Mouse (Mus musculus) small intestine, adult 2 months (tissue): ENCODE results near the gene Adssl1. TPM values are rescaled to one million over a fixed set of nuclear protein-coding genes. Genes with fewer than 3 reads are reported as not detected.

Experiments
- H3K27ac ChIP-seq: fragments of 200-500 bp; 2 replicates; pipeline ENCODE4 v1.5.1; 2012; ENCODE audit warnings: low read depth, low read length, control low read depth, inconsistent platforms; ENCODE audit not compliant: insufficient read depth
- H3K27me3 ChIP-seq: fragments of 200-500 bp; 2 replicates; pipeline ENCODE4 v1.6.1; 2012; ENCODE audit warnings: mild to moderate bottlenecking, moderate library complexity, low read length, inconsistent platforms; ENCODE audit not compliant: control insufficient read depth, insufficient read depth
- H3K36me3 ChIP-seq: fragments of 200-500 bp; 2 replicates; pipeline ENCODE4 v1.6.1; 2012; ENCODE audit warnings: mild to moderate bottlenecking, low read length, control low read depth, inconsistent platforms; ENCODE audit not compliant: control insufficient read depth, insufficient read depth
- H3K4me1 ChIP-seq: fragments of 200-500 bp; 2 replicates; pipeline ENCODE4 v1.6.1; 2012; ENCODE audit warnings: low read length, inconsistent platforms, mixed read lengths; ENCODE audit not compliant: control insufficient read depth, insufficient read depth, insufficient read length
- H3K4me3 ChIP-seq: fragments of 200-500 bp; 2 replicates; pipeline ENCODE4 v1.5.1; 2012; ENCODE audit warnings: low read depth, mild to moderate bottlenecking, control low read depth, inconsistent platforms, low read length, moderate library complexity
- CTCF ChIP-seq: fragments of 200-500 bp; IDR thresholded peaks from 2 replicates; pipeline ENCODE4 v1.5.1; 2012; ENCODE audit warnings: low read depth, mild to moderate bottlenecking, control low read depth, inconsistent platforms, low read length, moderate library complexity, mixed read lengths; ENCODE audit not compliant: insufficient replicate concordance, insufficient read length; ENCODE audit errors: extremely low read depth
- POLR2A ChIP-seq: fragments of 200-500 bp; IDR thresholded peaks from 2 replicates; pipeline ENCODE4 v1.6.1; 2012; ENCODE audit warnings: low read depth, mild to moderate bottlenecking, control low read depth, inconsistent platforms, low read length, moderate library complexity
- WGBS: fragments of 180-500 bp; shearing (Covaris S2); methylation state at CpG from one replicate; pipeline ENCODE4 v1.1.7; 2018; 5-methylcytosine and 5-hydroxymethylcytosine counted together
- polyA plus RNA-seq: library from polyadenylated mRNA; depleted of rRNA; stranded (reverse); fragments of >200 nt; gene quantifications from 2 replicates; pipeline ENCODE4 v1.2.3, GENCODE M21; 2012

The Adssl1 gene
- polyA plus RNA-seq, 1 experiment = 5.6 TPM

DNA sequence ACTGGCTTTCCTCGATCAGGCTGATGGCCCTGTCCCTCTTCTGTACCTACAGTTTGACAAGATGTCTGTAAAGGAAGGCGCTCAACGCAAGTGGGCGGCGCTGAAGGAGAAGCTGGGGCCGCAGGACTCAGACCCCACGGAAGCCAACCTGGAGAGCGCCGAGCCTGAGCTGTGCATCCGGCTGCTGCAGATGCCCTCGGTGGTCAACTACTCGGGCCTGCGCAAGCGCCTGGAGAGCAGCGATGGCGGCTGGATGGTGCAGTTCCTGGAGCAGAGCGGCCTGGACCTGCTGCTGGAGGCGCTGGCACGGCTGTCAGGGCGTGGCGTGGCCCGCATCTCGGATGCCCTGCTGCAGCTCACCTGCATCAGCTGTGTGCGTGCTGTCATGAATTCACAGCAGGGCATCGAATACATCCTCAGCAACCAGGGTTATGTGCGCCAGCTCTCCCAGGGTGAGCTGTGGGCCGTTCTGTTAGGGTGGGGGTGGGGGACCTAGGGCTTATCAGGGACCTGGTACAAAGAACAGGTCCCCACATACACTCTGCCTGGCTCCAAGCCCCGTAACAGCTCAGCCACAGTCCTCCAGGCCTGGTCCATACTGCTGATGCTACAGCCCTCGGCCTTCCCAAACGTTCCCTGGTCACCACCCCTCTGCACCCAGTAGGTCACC lies 19.8 kb upstream of the Adssl1 start:
- Histone ChIP-seq H3K27me3 (no peaks in the 10 kb centered on the region), H3K27ac (no peak overlapping the region), H3K4me1 (no peaks in the 10 kb centered on the region), H3K4me3 (no peak overlapping the region), H3K36me3 (no peaks in the 10 kb centered on the region)
- TF ChIP-seq POLR2A (no peak), CTCF (no peak)
- WGBS = 85% methylated on average over 30 of the region's 30 CpGs

DNA sequence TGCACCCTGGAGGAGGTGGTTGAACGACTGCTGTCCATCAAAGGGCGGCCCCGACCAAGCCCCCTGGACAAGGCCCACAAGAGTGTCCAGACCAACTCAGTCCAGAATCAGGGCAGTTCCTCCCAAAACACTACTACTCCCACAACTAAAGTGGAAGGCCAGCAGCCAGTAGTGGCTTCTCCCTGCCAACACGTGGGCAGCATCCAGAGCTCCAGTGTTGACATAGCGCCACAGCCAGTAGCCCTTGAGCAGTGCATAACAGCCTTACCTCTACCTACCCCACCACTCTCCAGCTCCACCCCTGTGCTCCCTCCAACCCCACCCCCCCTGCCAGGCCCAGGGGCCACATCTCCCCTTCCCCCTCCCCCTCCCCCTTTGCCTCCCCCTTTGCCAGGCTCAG lies 15.8 kb upstream of the Adssl1 start:
- Histone ChIP-seq H3K4me3 (no peak overlapping the region), H3K4me1 (no peaks in the 10 kb centered on the region), H3K27me3 (no peaks in the 10 kb centered on the region), H3K36me3 (0 out of 2 replicates have a peak, but pooled peaks cover 2% of the 10 kb centered on the region), H3K27ac (no peak overlapping the region)
- no peak for TF ChIP-seq CTCF
- no peak for TF ChIP-seq POLR2A
- 77% methylated on average over 5 of the region's 5 CpGs for WGBS

DNA sequence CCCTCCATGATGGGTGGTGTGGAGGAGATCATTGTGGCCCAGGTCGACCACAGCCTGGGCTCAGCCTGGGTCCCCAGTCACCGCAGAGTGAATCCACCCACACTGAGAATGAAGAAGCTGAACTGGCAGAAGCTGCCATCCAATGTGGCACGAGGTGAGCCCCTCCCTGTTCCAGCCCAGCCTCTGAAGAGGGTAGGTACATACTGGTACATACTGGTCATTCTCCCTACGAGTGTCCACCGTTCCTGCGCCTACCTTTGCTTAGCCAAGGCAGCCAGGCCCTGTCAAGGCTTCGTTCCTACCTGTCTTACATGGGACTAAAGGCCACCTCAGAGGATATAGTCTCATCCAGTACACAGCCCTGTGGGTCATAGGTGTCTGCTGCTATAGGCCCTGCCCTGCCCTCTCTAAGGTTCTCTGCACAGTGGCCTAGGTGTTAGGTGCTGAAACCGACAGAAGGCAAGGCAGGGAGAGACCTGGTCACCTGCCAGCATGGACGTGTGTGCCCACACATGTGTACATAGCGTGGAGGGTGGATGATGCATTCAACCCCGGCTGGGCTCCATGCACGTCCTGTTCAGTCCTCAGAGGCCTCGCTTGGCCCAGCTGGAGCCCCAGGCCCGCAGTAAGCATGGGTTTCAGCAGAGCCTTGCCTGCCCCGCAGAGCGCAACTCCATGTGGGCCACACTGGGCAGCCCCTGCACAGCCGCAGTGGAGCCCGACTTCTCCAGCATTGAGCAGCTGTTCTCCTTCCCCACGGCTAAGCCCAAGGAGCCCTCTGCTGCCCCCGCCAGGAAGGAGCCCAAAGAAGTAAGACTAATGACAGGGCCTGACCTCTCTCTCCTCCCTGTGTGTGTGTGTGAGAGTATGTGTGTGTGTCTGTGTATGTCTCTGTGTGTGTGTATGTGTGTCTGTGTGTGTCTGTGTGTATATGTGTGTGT lies 14.9 kb upstream of the Adssl1 start:
- no peaks in the 10 kb centered on the region for H3K4me1 ChIP-seq
- no peak overlapping the region for H3K4me3 ChIP-seq
- no peaks in the 10 kb centered on the region for H3K27me3 ChIP-seq
- TF ChIP-seq CTCF (no peak), POLR2A (no peak)
- WGBS = 73% methylated on average over 20 of the region's 20 CpGs
- 0 out of 2 replicates have a peak, but pooled peaks cover 2% of the 10 kb centered on the region for H3K36me3 ChIP-seq
- no peak overlapping the region for H3K27ac ChIP-seq

DNA sequence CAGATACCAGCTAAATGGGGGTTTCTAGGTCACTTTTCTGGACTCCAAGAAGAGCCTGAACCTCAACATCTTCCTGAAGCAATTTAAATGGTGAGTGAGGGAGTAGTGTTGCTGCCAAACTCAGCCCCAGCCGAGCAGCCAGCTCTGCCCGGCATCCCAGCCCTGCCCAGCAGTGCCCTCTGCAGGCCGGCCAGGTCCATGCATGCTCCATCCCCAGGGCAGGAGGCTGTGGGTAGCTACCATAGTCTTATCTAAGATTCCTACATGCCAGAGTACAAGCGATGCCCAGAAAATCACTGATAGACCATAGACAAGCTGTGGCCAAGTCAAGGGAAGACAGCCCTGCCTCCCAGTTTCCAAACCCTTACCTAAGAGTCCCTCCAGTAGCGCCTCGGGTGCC lies 14.1 kb upstream of the Adssl1 start:
- WGBS = 38% methylated on average over 6 of the region's 6 CpGs
- TF ChIP-seq POLR2A = no peak
- peak; percentile 96 for TF ChIP-seq CTCF
- H3K36me3 ChIP-seq = 0 out of 2 replicates have a peak, but pooled peaks cover 2% of the 10 kb centered on the region

DNA sequence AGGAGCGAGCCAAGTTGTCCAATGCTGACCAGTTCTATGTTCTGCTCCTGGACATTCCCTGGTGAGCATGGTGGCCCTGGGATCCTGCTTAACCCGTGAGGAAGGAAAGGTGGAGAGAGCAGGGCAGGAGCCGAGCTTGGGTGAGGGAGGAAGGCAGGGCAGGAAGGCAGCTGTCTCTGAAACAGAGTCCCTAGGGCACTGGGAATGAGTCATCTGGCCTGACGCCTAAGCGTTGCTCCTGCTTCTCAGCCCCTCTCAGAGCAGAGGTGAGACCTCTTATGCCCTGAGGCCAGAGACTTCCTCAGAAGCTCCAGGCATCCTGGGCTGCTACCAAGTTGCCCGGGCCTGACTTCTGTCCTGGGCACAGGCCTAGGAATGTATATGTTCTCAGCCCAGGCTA lies 12.8 kb upstream of the Adssl1 start:
- no peaks in the 10 kb centered on the region for H3K27me3 ChIP-seq
- no peaks in the 10 kb centered on the region for H3K4me1 ChIP-seq
- 0 out of 2 replicates have a peak, but pooled peaks cover 2% of the 10 kb centered on the region for H3K36me3 ChIP-seq
- TF ChIP-seq CTCF (no peak), POLR2A (no peak)
- no peak overlapping the region for H3K27ac ChIP-seq
- WGBS = 72% methylated on average over 6 of the region's 6 CpGs
- no peak overlapping the region for H3K4me3 ChIP-seq

More for the DNA sequence above, 14.1 kb upstream of the Adssl1 start:
- Histone ChIP-seq H3K4me1 (no peaks in the 10 kb centered on the region), H3K27ac (no peak overlapping the region), H3K4me3 (no peak overlapping the region), H3K27me3 (no peaks in the 10 kb centered on the region)

DNA sequence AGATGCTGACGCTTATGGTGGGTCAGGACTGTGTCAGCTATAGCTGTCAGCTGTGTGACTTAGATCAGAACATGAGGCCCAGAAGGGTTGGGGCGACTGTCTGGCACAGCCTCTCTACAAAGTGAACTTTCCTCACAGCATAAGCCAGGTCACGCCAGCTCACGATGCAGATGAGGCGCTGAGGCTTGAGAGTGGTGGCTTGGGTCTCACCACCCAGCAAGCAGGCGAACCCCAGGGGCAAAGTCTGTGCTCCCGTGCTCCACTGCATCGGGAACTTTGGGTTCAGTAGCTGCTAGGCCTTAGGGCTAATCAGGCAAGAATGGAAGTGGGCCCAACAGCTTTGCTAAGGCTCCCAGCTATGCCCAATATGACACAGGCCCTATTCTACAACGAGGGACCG lies 10.8 kb upstream of the Adssl1 start:
- WGBS = 82% methylated on average over 10 of the region's 10 CpGs
- Histone ChIP-seq H3K4me1 (peaks cover 7% of the 10 kb centered on the region; the same call in 1 of the 2 replicates), H3K27me3 (no peaks in the 10 kb centered on the region), H3K27ac (no peak overlapping the region), H3K36me3 (0 out of 2 replicates have a peak, but pooled peaks cover 2% of the 10 kb centered on the region), H3K4me3 (no peak overlapping the region)
- TF ChIP-seq CTCF (no peak), POLR2A (no peak)

DNA sequence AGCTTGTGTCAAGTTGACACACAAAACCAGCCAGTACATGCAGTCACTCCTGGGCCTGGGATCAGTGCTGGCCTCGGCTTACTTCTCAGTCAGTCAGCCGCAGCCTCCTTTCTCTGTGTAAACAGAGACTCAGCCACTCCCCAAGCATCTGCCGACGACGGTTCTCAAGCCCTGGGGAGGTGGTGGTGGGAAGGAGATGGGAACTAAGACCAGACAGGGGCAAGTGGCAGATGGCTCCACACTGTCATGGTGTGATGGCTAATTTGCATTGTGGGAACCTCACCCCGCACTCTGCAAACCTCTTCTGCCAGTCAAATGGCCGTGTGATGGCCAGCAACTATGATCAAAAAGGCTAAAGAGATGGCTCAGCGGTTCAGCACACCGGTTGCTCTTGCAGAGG lies 3.2 kb upstream of the Adssl1 start:
- WGBS = 43% methylated on average over 9 of the region's 9 CpGs
- peak overlapping the region; percentile 66; the same call in 1 of the 2 replicates for H3K27ac ChIP-seq

More for the DNA sequence above, 3.2 kb upstream of the Adssl1 start:
- Histone ChIP-seq H3K27me3 (peaks cover 12% of the 10 kb centered on the region; the same call in 1 of the 2 replicates), H3K4me3 (no peak overlapping the region), H3K4me1 (peaks cover 19% of the 10 kb centered on the region), H3K36me3 (no peaks in the 10 kb centered on the region)
- no peak for TF ChIP-seq CTCF
- no peak for TF ChIP-seq POLR2A
